Mouse (Mus musculus) hindlimb bud, embryonic 11.5 days (tissue): ENCODE results near the gene Apbb2.

Experiments
- DNase-seq: peaks from one replicate; pipeline ENCODE4 v3.0.0-alpha.2; 2012; ENCODE audit warnings: low read depth, low spot score; ENCODE audit errors: extremely low spot score

Apbb2 gene

GRCm38 (mm10) chr5:66618597-66618996, at the start of gene Apbb2:
Gene Apbb2 (minus strand): TSS chr5:66618784.
- DNase-seq = peak; percentile 77

- no peak for DNase-seq
These were observed 35.6 kb upstream of the Apbb2 start for GRCm38 (mm10) chr5:66654220-66654619.

GRCm38 (mm10) chr5:66647504-66647903, 28.9 kb upstream of the Apbb2 start:
- DNase-seq = no peak

- no peak for DNase-seq
These were observed 24.7 kb upstream of the Apbb2 start for GRCm38 (mm10) chr5:66643260-66643659.

- no peak for DNase-seq
These were observed 23.6 kb upstream of the Apbb2 start for GRCm38 (mm10) chr5:66642156-66642555.

- DNase-seq = no peak
These were observed 17.0 kb upstream of the Apbb2 start for GRCm38 (mm10) chr5:66635459-66636079.

GRCm38 (mm10) chr5:66627805-66628204, 9.2 kb upstream of the Apbb2 start:
- no peak for DNase-seq

GRCm38 (mm10) chr5:66620191-66620625, 1.6 kb upstream of the Apbb2 start:
- no peak for DNase-seq

GRCm38 (mm10) chr5:66619675-66620074, 1.1 kb upstream of the Apbb2 start:
- DNase-seq = no peak

GRCm38 (mm10) chr5:66619195-66619594, 611 bp upstream of the Apbb2 start:
- no peak for DNase-seq

- DNase-seq = no peak
These were observed 593 bp downstream of the Apbb2 start for GRCm38 (mm10) chr5:66617921-66618460.

GRCm38 (mm10) chr5:66614940-66615339, 3.6 kb downstream of the Apbb2 start:
- DNase-seq = no peak

- DNase-seq = no peak
These were observed 4.9 kb downstream of the Apbb2 start for GRCm38 (mm10) chr5:66613725-66614124.

- no peak for DNase-seq
These were observed 5.6 kb downstream of the Apbb2 start for GRCm38 (mm10) chr5:66612964-66613363.

- DNase-seq = no peak
These were observed 6.7 kb downstream of the Apbb2 start for GRCm38 (mm10) chr5:66611851-66612250.

GRCm38 (mm10) chr5:66611361-66611760, 7.2 kb downstream of the Apbb2 start:
- no peak for DNase-seq

GRCm38 (mm10) chr5:66610270-66610669, 8.3 kb downstream of the Apbb2 start:
- DNase-seq = no peak

GRCm38 (mm10) chr5:66609306-66609705, 9.3 kb downstream of the Apbb2 start:
- no peak for DNase-seq

- DNase-seq = no peak
These were observed 10.8 kb downstream of the Apbb2 start for GRCm38 (mm10) chr5:66607801-66608200.

GRCm38 (mm10) chr5:66607201-66607600, 11.4 kb downstream of the Apbb2 start:
- DNase-seq = no peak

- no peak for DNase-seq
These were observed 12.9 kb downstream of the Apbb2 start for GRCm38 (mm10) chr5:66605636-66606035.

GRCm38 (mm10) chr5:66604423-66604822, 14.2 kb downstream of the Apbb2 start:
- DNase-seq = no peak

GRCm38 (mm10) chr5:66603746-66604145, 14.8 kb downstream of the Apbb2 start:
- DNase-seq = no peak
